Mouse (Mus musculus) erythroblast, embryonic 14.5 days (primary cell): ENCODE data around the gene Shb.

ENCODE experiments used
- GATA1 ChIP-seq: IDR thresholded peaks from 2 replicates; pipeline ENCODE4 v1.6.1; 2012; ENCODE audit warnings: low read length, inconsistent platforms, mixed read lengths
- TAL1 ChIP-seq: IDR thresholded peaks from 3 replicates; pipeline ENCODE4 v1.6.1; 2012; ENCODE audit warnings: low read length, inconsistent platforms, mixed read lengths

DNA sequence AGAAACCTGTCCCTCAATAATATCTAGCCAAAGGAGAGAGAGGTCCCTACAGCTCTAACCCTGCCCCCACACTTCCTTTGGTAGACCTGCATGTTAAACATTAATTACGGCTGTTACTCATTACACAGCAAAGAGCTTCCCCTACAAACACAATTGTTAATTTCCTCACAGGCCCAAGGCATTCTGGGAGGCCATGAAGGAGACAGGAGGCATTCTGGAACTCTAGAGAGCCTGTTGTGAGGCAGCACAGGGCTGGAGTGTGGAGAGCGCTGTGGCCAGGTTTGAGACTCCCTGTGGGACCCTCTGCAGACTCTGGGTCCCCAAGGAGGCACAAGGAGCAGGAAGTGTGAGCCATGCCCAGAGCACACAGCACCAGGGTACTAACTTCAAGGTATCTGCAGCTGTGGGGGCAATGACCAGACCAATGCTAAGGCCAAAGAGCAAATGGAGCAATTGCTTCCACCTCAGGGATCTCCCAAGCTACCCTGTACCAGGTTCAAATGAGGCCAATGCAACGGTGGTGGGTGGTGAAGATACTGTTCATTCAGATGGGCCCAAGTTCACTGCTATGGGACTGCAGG, 78.9 kb downstream of the Shb start:
- TF ChIP-seq GATA1, result no peak
- TF ChIP-seq TAL1, result no peak
